Mouse (Mus musculus): ENCODE measurements around the gene Mybpc2.

DNA sequence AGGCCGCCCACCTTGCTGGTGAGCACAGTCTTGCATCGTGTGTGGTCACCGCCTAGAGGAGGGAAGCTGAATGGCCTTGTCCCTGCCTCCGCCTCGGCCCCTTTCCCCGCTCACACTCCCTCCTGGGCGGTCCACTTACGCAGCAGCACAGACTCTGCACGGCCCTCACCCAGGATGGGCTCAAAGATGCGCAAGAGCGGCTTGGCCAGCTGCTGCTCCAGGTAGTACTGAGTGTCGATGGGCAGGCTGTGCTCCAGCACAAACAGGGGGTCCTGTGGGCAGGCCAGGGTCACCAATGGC is 9.2 kb upstream of the Mybpc2 start:
- TF ChIP-seq TAL1 (conservative IDR thresholded peaks at IDR 0.05; ENCODE audit: low read depth, low read length): no peak
- no peak for TF ChIP-seq CTCF (IDR thresholded peaks at IDR 0.05; ENCODE audit: low read depth, low read length)
- no peak for TF ChIP-seq POLR2AphosphoS5 (IDR thresholded peaks at IDR 0.05; ENCODE audit: insufficient replicate concordance, low read depth, low read length)

Measured in G1E (cell line).